Mouse (Mus musculus) liver, embryonic 12.5 days (tissue): ENCODE results near the gene Camta1. TPM values are rescaled to one million over a fixed set of nuclear protein-coding genes. Genes with fewer than 3 reads are reported as not detected.

Experiments used
- ATAC-seq: fragments of 200-750 bp; cut with Nextera tagmentation; 2 replicates; pipeline ENCODE4 v1.8.0; 2017; ENCODE audit warnings: moderate number of reproducible peaks, mild to moderate bottlenecking, moderate library complexity
- H3K27ac ChIP-seq: fragments of 300-500 bp; sonication (generic); 2 replicates; pipeline ENCODE4 v1.5.1; 2016; ENCODE audit warnings: mild to moderate bottlenecking
- H3K27me3 ChIP-seq: fragments of 300-500 bp; sonication (generic); replicated peaks from 2 replicates; pipeline ENCODE4 v1.6.1; 2016; ENCODE audit warnings: mild to moderate bottlenecking, moderate library complexity
- H3K36me3 ChIP-seq: fragments of 300-500 bp; sonication (generic); 2 replicates; pipeline ENCODE4 v1.6.1; 2016; ENCODE audit warnings: mild to moderate bottlenecking, moderate library complexity
- H3K4me1 ChIP-seq: fragments of 300-500 bp; sonication (generic); 2 replicates; pipeline ENCODE4 v1.6.1; 2016
- H3K4me2 ChIP-seq: fragments of 300-500 bp; sonication (generic); 2 replicates; pipeline ENCODE4 v1.6.1; 2016; ENCODE audit warnings: mild to moderate bottlenecking, moderate library complexity
- H3K4me3 ChIP-seq: fragments of 300-500 bp; sonication (generic); 2 replicates; pipeline ENCODE4 v1.5.1; 2016; ENCODE audit warnings: mild to moderate bottlenecking, moderate library complexity
- H3K9ac ChIP-seq: fragments of 300-500 bp; sonication (generic); 2 replicates; pipeline ENCODE4 v1.6.1; 2016; ENCODE audit warnings: mild to moderate bottlenecking, moderate library complexity
- H3K9me3 ChIP-seq: fragments of 300-500 bp; sonication (generic); replicated peaks from 2 replicates; pipeline ENCODE4 v1.6.1; 2016; ENCODE audit warnings: mild to moderate bottlenecking, moderate library complexity
- WGBS: fragments of 180-500 bp; shearing (Covaris S2); methylation state at CpG from one replicate; pipeline ENCODE4 v1.1.7; 2016; ENCODE audit not compliant: insufficient replicate concordance; 5-methylcytosine and 5-hydroxymethylcytosine counted together
- polyA plus RNA-seq: library from polyadenylated mRNA; unstranded; fragments of >200 nt; fragmentation: Nextera tagmentation; extraction: Ambion mirVana; gene quantifications from 2 replicates; pipeline ENCODE4 v1.2.1, GENCODE M21; 2016

Camta1 gene
- polyA plus RNA-seq, 1 experiment from 2014 or later, result 49.6 TPM

DNA sequence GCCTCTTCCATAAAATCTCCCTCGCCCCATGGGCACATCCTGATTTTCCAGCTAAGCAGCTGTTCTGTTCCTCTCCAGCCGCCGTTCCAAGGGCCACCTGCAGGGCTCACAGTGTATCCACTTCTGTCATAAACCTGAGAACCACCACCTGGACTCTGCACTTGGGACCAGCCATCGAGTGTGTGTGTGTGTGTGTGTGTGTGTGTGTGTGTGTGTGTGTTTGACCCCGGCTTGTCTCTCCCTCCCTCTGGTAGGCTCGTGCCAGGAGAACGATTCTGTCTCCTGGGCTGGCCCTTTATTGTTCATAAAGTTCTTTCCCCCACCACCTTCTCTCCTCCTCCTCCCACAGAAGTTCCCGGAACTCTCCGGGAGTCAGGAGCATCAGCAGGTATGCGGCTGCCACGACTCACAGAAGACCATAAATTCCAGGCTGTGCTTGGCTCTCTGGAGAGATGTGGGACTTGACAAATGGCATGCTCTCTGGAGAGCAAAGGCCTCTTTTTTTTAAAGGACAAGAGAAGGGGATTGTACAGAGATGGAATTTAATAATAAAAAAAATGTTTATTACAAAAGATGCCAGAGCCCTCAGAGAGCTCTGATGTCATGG, 366.3 kb downstream of the Camta1 start:
- Histone ChIP-seq H3K27me3 (no peaks in the 10 kb centered on the region), H3K36me3 (no peaks in the 10 kb centered on the region), H3K9ac (no peak overlapping the region), H3K4me2 (no peak overlapping the region), H3K27ac (no peak overlapping the region), H3K4me3 (no peak overlapping the region), H3K9me3 (0 out of 2 replicates have a peak, but pooled peaks cover 5% of the 10 kb centered on the region), H3K4me1 (no peaks in the 10 kb centered on the region)
- no peak for ATAC-seq
- WGBS, result 76% methylated on average over 8 of the region's 11 CpGs

GRCm38 (mm10) chr4:151492786-151493185, 368.9 kb downstream of the Camta1 start:
- WGBS, result 62% methylated on average over 10 of the region's 10 CpGs
- no peak for ATAC-seq

GRCm38 (mm10) chr4:151483977-151484313, 377.7 kb downstream of the Camta1 start:
- H3K27me3 ChIP-seq, result peaks cover 6% of the 10 kb centered on the region
- H3K9ac ChIP-seq, result no peak overlapping the region
- H3K9me3 ChIP-seq, result 0 out of 2 replicates have a peak, but pooled peaks cover 4% of the 10 kb centered on the region
- no peak overlapping the region for H3K27ac ChIP-seq
- WGBS, result 49% methylated on average over 8 of the region's 8 CpGs
- no peak overlapping the region for H3K4me3 ChIP-seq
- no peak overlapping the region for H3K4me2 ChIP-seq
- 0 out of 2 replicates have a peak, but pooled peaks have one; percentile 40 for ATAC-seq
- H3K36me3 ChIP-seq, result no peaks in the 10 kb centered on the region
- no peaks in the 10 kb centered on the region for H3K4me1 ChIP-seq

More at GRCm38 (mm10) chr4:151492786-151493185, 368.9 kb downstream of the Camta1 start:
- no peak overlapping the region for H3K27ac ChIP-seq
- no peaks in the 10 kb centered on the region for H3K27me3 ChIP-seq
- no peaks in the 10 kb centered on the region for H3K4me1 ChIP-seq
- H3K9me3 ChIP-seq, result no peaks in the 10 kb centered on the region
- H3K4me2 ChIP-seq, result no peak overlapping the region
- H3K36me3 ChIP-seq, result no peaks in the 10 kb centered on the region
- H3K4me3 ChIP-seq, result no peak overlapping the region
- H3K9ac ChIP-seq, result no peak overlapping the region

DNA sequence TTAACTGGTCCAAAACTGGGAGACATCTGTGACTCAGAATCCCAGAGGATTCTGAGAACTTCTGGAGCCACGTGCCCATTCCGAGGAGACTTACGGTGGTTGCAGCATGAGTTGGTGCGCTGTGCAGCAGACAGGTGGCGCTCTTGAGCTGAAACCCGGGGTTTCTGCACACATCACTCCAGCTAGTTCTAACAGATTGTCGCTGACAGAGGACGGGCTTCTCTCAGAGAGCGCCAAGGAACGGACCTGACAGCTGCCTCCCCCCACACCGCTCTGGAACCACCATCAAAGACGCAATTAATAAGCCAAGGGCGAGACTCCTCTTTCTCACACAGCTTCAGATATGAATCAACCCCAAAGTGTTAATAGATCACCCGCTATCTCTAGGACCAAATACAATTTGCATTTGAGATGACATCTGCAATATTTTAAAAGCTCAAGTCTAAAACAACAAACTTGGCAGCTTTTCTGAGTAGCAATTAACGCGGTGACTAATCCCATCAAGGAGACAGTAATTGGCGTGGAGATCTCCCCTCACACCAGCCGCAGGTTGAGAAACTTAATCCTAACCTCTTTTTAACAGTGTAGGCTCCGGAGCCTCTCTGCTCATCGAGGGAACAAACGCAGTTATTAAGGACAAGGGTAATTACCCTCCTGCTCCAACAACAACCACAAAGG, 378.2 kb downstream of the Camta1 start:
- Histone ChIP-seq H3K9me3 (0 out of 2 replicates have a peak, but pooled peaks cover 4% of the 10 kb centered on the region), H3K4me3 (no peak overlapping the region), H3K27ac (no peak overlapping the region), H3K27me3 (peaks cover 6% of the 10 kb centered on the region), H3K36me3 (no peaks in the 10 kb centered on the region), H3K4me1 (no peaks in the 10 kb centered on the region), H3K9ac (no peak overlapping the region), H3K4me2 (no peak overlapping the region)
- WGBS, result 19% methylated on average over 21 of the region's 21 CpGs
- peak; percentile 2; the same call in 1 of the 2 replicates for ATAC-seq

DNA sequence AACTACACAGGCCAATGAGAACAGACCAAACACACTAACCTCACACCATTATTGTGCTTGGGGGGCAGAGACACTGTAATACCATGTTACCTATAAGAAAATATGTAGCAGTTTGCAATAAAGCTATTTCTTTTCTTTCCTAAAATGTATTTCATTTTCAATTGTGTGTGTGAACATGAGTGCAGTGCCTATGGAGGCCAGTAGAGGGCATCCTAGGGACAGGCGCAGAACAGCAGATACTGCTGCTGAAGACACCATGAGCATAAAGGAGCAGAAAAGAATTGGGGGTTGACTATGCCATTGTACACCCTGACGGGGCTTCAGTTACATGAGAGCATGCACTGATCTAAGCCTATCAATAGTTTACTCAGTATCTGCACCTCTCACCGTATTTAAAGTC, 380.7 kb downstream of the Camta1 start:
- 79% methylated on average over 3 of the region's 3 CpGs for WGBS
- Histone ChIP-seq H3K36me3 (no peaks in the 10 kb centered on the region), H3K4me2 (no peak overlapping the region), H3K27me3 (peaks cover 6% of the 10 kb centered on the region), H3K27ac (no peak overlapping the region), H3K9ac (no peak overlapping the region), H3K9me3 (0 out of 2 replicates have a peak, but pooled peaks cover 4% of the 10 kb centered on the region), H3K4me3 (no peak overlapping the region), H3K4me1 (no peaks in the 10 kb centered on the region)
- no peak for ATAC-seq

DNA sequence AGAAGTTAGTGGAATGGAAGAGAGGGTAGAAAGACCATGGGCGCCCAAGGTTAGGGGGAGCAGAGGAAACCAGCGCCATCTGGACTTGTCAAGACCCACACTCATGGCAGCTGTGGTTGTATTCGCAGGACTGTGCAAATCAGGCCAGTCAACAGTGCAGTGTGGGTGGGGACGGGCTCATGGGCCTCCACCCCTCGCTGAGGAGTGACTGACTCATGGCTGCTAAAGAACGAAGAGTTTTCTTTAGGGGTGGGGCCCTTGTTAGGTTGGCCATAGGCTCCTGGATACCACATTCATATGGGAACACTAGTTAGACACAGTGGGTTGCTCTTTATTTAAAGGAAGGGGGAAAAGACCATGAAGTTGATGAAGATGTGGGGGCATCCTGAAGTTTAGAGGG, 383.7 kb downstream of the Camta1 start:
- Histone ChIP-seq H3K27me3 (no peaks in the 10 kb centered on the region), H3K9ac (no peak overlapping the region), H3K4me2 (no peak overlapping the region), H3K36me3 (no peaks in the 10 kb centered on the region), H3K27ac (no peak overlapping the region), H3K4me1 (no peaks in the 10 kb centered on the region), H3K4me3 (no peak overlapping the region), H3K9me3 (0 out of 2 replicates have a peak, but pooled peaks cover 4% of the 10 kb centered on the region)
- ATAC-seq, result no peak
- 74% methylated on average over 6 of the region's 6 CpGs for WGBS

DNA sequence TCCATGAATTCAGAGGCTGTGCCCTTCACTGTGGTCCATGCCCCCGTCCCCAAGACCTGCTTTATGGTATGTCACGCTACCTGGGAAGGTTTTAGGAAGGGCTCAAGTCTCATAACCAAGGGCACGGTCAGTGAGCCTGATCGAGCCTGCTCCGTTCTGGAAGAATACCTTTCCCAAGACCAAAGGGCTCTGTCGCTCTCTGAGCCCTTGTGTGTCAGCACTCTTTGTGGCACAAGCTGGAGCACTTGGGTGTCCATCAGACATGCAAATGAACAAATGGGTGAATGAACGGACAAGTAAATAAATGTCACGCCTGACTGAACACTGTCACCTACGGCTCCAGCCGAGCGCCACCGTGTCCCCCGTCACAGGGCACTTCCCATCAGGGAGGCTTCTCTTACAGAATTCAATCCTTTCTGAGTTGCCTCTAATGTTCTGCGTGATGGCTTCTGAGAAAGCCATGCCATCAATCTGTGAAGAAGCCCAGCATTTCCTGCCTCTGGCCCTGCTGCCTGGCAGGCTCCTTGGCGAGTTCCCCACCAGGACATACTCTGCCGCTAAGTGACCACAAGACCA, 386.7 kb downstream of the Camta1 start:
- Histone ChIP-seq H3K27me3 (no peaks in the 10 kb centered on the region), H3K4me2 (no peak overlapping the region), H3K9ac (no peak overlapping the region), H3K36me3 (no peaks in the 10 kb centered on the region), H3K4me1 (no peaks in the 10 kb centered on the region), H3K4me3 (no peak overlapping the region), H3K9me3 (no peaks in the 10 kb centered on the region), H3K27ac (no peak overlapping the region)
- 73% methylated on average over 16 of the region's 16 CpGs for WGBS
- ATAC-seq, result no peak

- Histone ChIP-seq H3K4me3 (no peak overlapping the region), H3K4me2 (no peak overlapping the region), H3K9ac (no peak overlapping the region), H3K27ac (no peak overlapping the region), H3K9me3 (no peaks in the 10 kb centered on the region), H3K27me3 (no peaks in the 10 kb centered on the region), H3K4me1 (no peaks in the 10 kb centered on the region), H3K36me3 (no peaks in the 10 kb centered on the region)
- no peak for ATAC-seq
- 50% methylated on average over 4 of the region's 4 CpGs for WGBS
Observed at GRCm38 (mm10) chr4:151471886-151472285, 389.8 kb downstream of the Camta1 start.

DNA sequence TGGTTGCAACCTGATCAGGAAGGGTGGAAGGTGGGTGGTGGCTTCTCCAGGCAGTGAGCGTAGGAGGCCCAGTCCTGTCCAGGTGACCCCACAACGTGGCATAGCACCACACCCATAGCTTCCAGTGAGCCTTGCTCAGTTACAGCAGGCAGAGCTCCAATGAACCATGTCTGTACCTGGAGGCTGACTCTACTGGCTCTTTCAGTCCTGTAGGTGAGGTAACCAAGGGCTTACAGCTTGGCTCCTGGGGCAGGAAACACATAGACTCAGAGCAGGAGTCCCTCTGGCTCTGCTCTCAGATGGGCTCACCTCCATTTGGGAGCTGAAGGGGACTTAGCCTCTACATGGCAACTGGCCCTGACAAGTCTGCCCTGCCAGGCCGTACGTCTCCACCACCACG, 393.3 kb downstream of the Camta1 start:
- no peak for ATAC-seq
- Histone ChIP-seq H3K4me2 (no peak overlapping the region), H3K27ac (no peak overlapping the region), H3K9me3 (no peaks in the 10 kb centered on the region), H3K27me3 (no peaks in the 10 kb centered on the region), H3K4me1 (0 out of 2 replicates have a peak, but pooled peaks cover 4% of the 10 kb centered on the region), H3K9ac (no peak overlapping the region), H3K4me3 (no peak overlapping the region), H3K36me3 (no peaks in the 10 kb centered on the region)
- WGBS, result 64% methylated on average over 5 of the region's 5 CpGs

DNA sequence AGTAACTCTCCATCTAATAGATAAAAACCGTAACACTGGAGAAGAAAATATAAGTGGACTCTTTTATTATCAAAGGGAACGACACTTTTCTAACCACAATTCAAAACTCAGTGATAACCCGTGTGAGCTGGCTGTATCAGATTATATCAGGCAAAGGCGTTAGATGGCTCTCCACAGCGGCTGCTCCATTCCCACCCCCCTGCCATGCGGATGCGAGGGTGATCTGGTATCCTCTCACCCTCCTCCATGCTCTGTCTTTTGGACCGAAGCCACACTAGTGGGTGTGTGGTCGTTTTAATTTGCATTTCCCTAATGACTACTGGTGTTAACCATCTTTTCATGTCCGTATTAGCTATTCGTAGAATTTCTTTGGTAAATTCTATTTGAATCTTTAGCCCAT, 403.0 kb downstream of the Camta1 start:
- H3K27ac ChIP-seq, result no peak overlapping the region
- no peak overlapping the region for H3K9ac ChIP-seq
- ATAC-seq, result no peak
- no peak overlapping the region for H3K4me3 ChIP-seq
- no peaks in the 10 kb centered on the region for H3K9me3 ChIP-seq
- no peaks in the 10 kb centered on the region for H3K36me3 ChIP-seq
- no peaks in the 10 kb centered on the region for H3K27me3 ChIP-seq
- H3K4me1 ChIP-seq, result no peaks in the 10 kb centered on the region
- H3K4me2 ChIP-seq, result no peak overlapping the region
- 63% methylated on average over 11 of the region's 11 CpGs for WGBS

GRCm38 (mm10) chr4:151454611-151455010, 407.1 kb downstream of the Camta1 start:
- H3K27me3 ChIP-seq, result no peaks in the 10 kb centered on the region; the same call in 1 of the 2 replicates
- H3K36me3 ChIP-seq, result no peaks in the 10 kb centered on the region
- no peak overlapping the region for H3K27ac ChIP-seq
- H3K9me3 ChIP-seq, result no peaks in the 10 kb centered on the region
- no peaks in the 10 kb centered on the region for H3K4me1 ChIP-seq
- H3K4me2 ChIP-seq, result no peak overlapping the region
- no peak overlapping the region for H3K4me3 ChIP-seq
- H3K9ac ChIP-seq, result no peak overlapping the region
- 64% methylated on average over 3 of the region's 3 CpGs for WGBS
- no peak for ATAC-seq

DNA sequence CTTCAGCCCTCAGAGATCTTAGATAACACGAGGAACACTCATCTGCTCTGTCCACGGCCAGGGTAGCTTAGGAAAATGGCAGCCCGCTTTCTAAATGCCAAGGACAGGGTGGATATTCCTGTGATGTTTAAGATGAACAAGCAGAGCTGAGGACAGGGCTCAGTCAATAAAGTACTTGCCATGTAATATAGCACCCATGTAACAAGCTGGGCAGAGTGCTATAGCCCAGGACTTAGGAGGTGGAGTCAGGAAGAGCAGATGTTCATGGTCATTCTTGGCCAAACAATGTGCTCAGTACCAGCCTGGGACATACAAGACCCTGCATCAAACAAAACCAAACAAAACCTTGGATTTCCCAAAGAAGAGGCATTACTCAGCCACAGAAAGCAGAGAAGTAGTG, 407.6 kb downstream of the Camta1 start:
- Histone ChIP-seq H3K4me3 (no peak overlapping the region), H3K27me3 (no peaks in the 10 kb centered on the region; the same call in 1 of the 2 replicates), H3K9me3 (no peaks in the 10 kb centered on the region), H3K4me1 (no peaks in the 10 kb centered on the region), H3K4me2 (no peak overlapping the region), H3K9ac (no peak overlapping the region), H3K27ac (no peak overlapping the region), H3K36me3 (no peaks in the 10 kb centered on the region)
- ATAC-seq, result no peak
- 48% methylated on average over 3 of the region's 3 CpGs for WGBS
